ENCODE assay signal across 11 mouse cellular contexts in the genomic region with DNA sequence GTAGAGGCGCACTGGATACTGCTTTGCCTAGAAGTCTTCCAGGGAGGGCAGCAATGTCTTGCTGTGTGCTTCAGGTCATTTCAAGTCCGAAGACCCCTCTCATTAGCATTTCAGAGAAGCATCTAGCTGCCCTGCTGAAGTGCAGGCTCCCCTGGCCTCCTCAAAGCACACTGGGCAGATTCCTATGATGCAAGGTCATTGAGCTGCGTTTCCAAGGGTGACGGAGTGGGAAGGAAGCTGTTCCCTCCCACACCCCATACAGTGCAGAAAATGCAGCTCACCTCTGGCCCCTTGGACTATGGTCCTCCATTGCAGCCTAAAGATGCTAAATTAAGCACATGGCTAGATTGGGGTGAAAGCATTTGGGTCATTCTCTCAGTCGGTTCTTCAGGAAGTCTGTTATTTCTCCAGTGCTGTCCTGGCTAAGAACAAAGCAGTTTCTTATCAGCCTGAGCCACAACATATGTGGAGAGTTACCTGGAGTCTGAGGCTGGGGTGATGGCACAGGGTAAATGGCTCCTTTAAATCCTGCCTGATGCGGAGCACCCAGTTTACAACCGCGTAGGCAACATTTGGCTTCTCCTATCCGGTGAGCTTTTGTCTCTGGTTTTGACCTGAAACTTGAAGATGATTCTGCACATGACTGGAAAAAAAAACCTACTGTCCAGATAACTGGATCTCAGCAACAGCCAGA. TPM values are rescaled to one million over a fixed set of nuclear protein-coding genes. Genes with fewer than 3 reads are reported as not detected.
DNase-seq lines count a peak whose midpoint lies in the region; ATAC-seq lines count a peak whose summit lies in the region.
"Had no signal": no experiment of that assay in that cellular context is flagged by ENCODE, and none has a peak within 500 bp of the region (broad histone marks: within the 10 kb centered on the region; RNA-seq: fewer than 3 reads in every experiment).

No protein-coding gene starts in this region.

- H3K27ac ChIP-seq in heart, embryonic 16.5 days (ENCODE audit: low read length) = no peak overlapping the region
- no peak overlapping the region for H3K27ac ChIP-seq in embryonic facial prominence, embryonic 11.5 days (replicated peaks; ENCODE audit: low read depth, low read length)
- H3K27ac ChIP-seq in hindbrain, embryonic 16.5 days (ENCODE audit: low read depth, low read length) = no peak overlapping the region
- H3K27ac ChIP-seq: limb, embryonic 12.5 days had no signal

- 24% methylated on average over 9 of the region's 9 CpGs for WGBS in heart, embryonic 16.5 days
- 37% methylated on average over 9 of the region's 9 CpGs for WGBS in embryonic facial prominence, embryonic 11.5 days
- 22% methylated on average over 8 of the region's 9 CpGs for WGBS in hindbrain, embryonic 16.5 days

- H3K36me3 ChIP-seq in heart, embryonic 16.5 days (ENCODE audit: control insufficient read depth, insufficient read depth) = no peaks in the 10 kb centered on the region
- H3K36me3 ChIP-seq in embryonic facial prominence, embryonic 11.5 days (replicated peaks; ENCODE audit: control insufficient read depth, insufficient read depth, low read depth, low read length) = no peaks in the 10 kb centered on the region
- no peaks in the 10 kb centered on the region for H3K36me3 ChIP-seq in hindbrain, embryonic 16.5 days (ENCODE audit: control insufficient read depth, insufficient read depth, low read length)
- H3K36me3 ChIP-seq: limb, embryonic 12.5 days had no signal

- no peak overlapping the region for H3K9ac ChIP-seq in heart, embryonic 16.5 days (ENCODE audit: low read length)
- no peak overlapping the region for H3K9ac ChIP-seq in embryonic facial prominence, embryonic 11.5 days (replicated peaks; ENCODE audit: low read length)
- H3K9ac ChIP-seq in hindbrain, embryonic 16.5 days (ENCODE audit: low read depth, low read length) = no peak overlapping the region
- H3K9ac ChIP-seq: limb, embryonic 12.5 days had no signal

- DNase-seq in heart, adult 9 months (ENCODE audit: low spot score in 2 of 2) = no peak
- DNase-seq in ES-CJ7 (ENCODE audit: low read depth, low spot score) = peak; percentile 15
- DNase-seq in embryonic facial prominence, embryonic 11.5 days (ENCODE audit: low spot score) = peak; percentile 23
- DNase-seq in layer of hippocampus, adult 11-12 months (ENCODE audit: low spot score) = no peak
- no peak for DNase-seq in cerebellum, postnatal 14 days
- DNase-seq: cerebellum, postnatal 36 days; right cerebral cortex, postnatal 14 days had no signal

- H3K27me3 ChIP-seq in heart, embryonic 16.5 days (ENCODE audit: control insufficient read depth, insufficient read depth, low read length) = no peaks in the 10 kb centered on the region
- H3K27me3 ChIP-seq in embryonic facial prominence, embryonic 11.5 days (ENCODE audit: control insufficient read depth, insufficient read depth, low read length) = no peaks in the 10 kb centered on the region
- H3K27me3 ChIP-seq in hindbrain, embryonic 16.5 days (replicated peaks; ENCODE audit: control insufficient read depth, insufficient read depth, low read length) = no peaks in the 10 kb centered on the region
- H3K27me3 ChIP-seq: limb, embryonic 12.5 days had no signal

- ATAC-seq in heart, embryonic 16.5 days (replicated peaks; ENCODE audit: extremely low read depth, insufficient read depth, low FRiP score) = 0 out of 2 replicates have a peak, but pooled peaks have one; percentile 37
- no peak; the same call in 1 of the 2 replicates for ATAC-seq in embryonic facial prominence, embryonic 11.5 days (replicated peaks; ENCODE audit: insufficient number of reproducible peaks, low FRiP score, low TSS enrichment, low read depth)
- ATAC-seq in hindbrain, embryonic 16.5 days = peak; percentile 80
- ATAC-seq in monocyte, adult 5-6 weeks (replicated peaks; ENCODE audit: insufficient number of reproducible peaks, low FRiP score, low TSS enrichment, poor library complexity, severe bottlenecking) = no peak

- no peak overlapping the region for H3K4me3 ChIP-seq in heart, embryonic 16.5 days (ENCODE audit: low read length)
- H3K4me3 ChIP-seq in embryonic facial prominence, embryonic 11.5 days (ENCODE audit: low read depth, low read length) = no peak overlapping the region
- H3K4me3 ChIP-seq in hindbrain, embryonic 16.5 days (ENCODE audit: low read length) = no peak overlapping the region
- H3K4me3 ChIP-seq: limb, embryonic 12.5 days had no signal

- no peaks in the 10 kb centered on the region for H3K9me3 ChIP-seq in heart, embryonic 16.5 days (replicated peaks; ENCODE audit: control insufficient read depth, low read length)
- H3K9me3 ChIP-seq in embryonic facial prominence, embryonic 11.5 days (replicated peaks; ENCODE audit: control insufficient read depth, low read length) = no peaks in the 10 kb centered on the region
- no peaks in the 10 kb centered on the region for H3K9me3 ChIP-seq in hindbrain, embryonic 16.5 days (ENCODE audit: control insufficient read depth, low read length)
- H3K9me3 ChIP-seq: limb, embryonic 12.5 days had no signal

- H3K4me2 ChIP-seq in heart, embryonic 16.5 days (ENCODE audit: low read depth, low read length) = no peak overlapping the region
- no peak overlapping the region for H3K4me2 ChIP-seq in embryonic facial prominence, embryonic 11.5 days (ENCODE audit: low read depth, low read length)
- no peak overlapping the region for H3K4me2 ChIP-seq in hindbrain, embryonic 16.5 days (ENCODE audit: low read length)
- H3K4me2 ChIP-seq: limb, embryonic 12.5 days had no signal

- H3K4me1 ChIP-seq in heart, embryonic 16.5 days (ENCODE audit: control insufficient read depth, insufficient read depth, low read length) = peaks cover 8% of the 10 kb centered on the region
- 0 out of 2 replicates have a peak, but pooled peaks cover 4% of the 10 kb centered on the region for H3K4me1 ChIP-seq in embryonic facial prominence, embryonic 11.5 days (ENCODE audit: control insufficient read depth, insufficient read depth, low read length)
- H3K4me1 ChIP-seq in hindbrain, embryonic 16.5 days (ENCODE audit: control insufficient read depth, insufficient read depth, low read depth, low read length) = peaks cover 4% of the 10 kb centered on the region
- H3K4me1 ChIP-seq: limb, embryonic 12.5 days had no signal

RNA-seq across cellular contexts. Expression of a gene that starts 52.6 kb away (rescaled TPM):
- 15.1 and 18.3 TPM in 2 replicates for polyA plus RNA-seq in heart, embryonic 16.5 days (2015; fragmentation: Nextera tagmentation; extraction: Ambion mirVana)
- polyA plus RNA-seq in embryonic facial prominence, embryonic 11.5 days (2014; fragmentation: Nextera tagmentation; extraction: Ambion mirVana) = 40.5 and 43.6 TPM in 2 replicates
- polyA plus RNA-seq in hindbrain, embryonic 16.5 days (2015; fragmentation: Nextera tagmentation; extraction: Ambion mirVana) = 69.2 and 80.6 TPM in 2 replicates
- total RNA-seq in monocyte, adult 5-6 weeks (2017) = 16.5 to 49.2 TPM (median 31.2 TPM) in 3 replicates

Comparison
In these comparisons a context has a peak if more than half of its experiments do, and no peak if none do; other contexts are left out.
1. ATAC-seq: peak in heart, embryonic 16.5 days (single experiment) and hindbrain, embryonic 16.5 days (single experiment); none in embryonic facial prominence, embryonic 11.5 days (single experiment) and monocyte, adult 5-6 weeks (single experiment).
2. DNase-seq: peak in ES-CJ7 (single experiment) and embryonic facial prominence, embryonic 11.5 days (single experiment); none in heart, adult 9 months (0 of 2), layer of hippocampus, adult 11-12 months (single experiment) and cerebellum, postnatal 14 days (0 of 2).